Mouse (Mus musculus): ENCODE data around the gene Olfr31. TPM values are rescaled to one million over a fixed set of nuclear protein-coding genes. Genes with fewer than 3 reads are reported as not detected.

Gene Olfr31
- polyA plus RNA-seq, 1 experiment from 2014 or later, result not detected

Other genes starting within 250 kb of the Olfr31 start
- gene Psmd6, start 201.8 kb upstream of the Olfr31 start, polyA plus RNA-seq (2014; fragmentation: Nextera tagmentation; extraction: Ambion mirVana), result 177 and 182 TPM in 2 replicates
- gene Olfr720, start 136.0 kb upstream of the Olfr31 start, polyA plus RNA-seq (2014; fragmentation: Nextera tagmentation; extraction: Ambion mirVana), result not detected in 2 replicates
- 2.7 and 2.9 TPM in 2 replicates for gene Il3ra, start 23.4 kb downstream of the Olfr31 start, polyA plus RNA-seq (2014; fragmentation: Nextera tagmentation; extraction: Ambion mirVana)
- gene Olfr721-ps1, start 78.5 kb downstream of the Olfr31 start, polyA plus RNA-seq (2014; fragmentation: Nextera tagmentation; extraction: Ambion mirVana), result not detected in 2 replicates

Measured in heart, embryonic 14.5 days (tissue).